Mouse (Mus musculus) midbrain, embryonic 14.5 days (tissue): ENCODE results near the gene Midn. TPM values are rescaled to one million over a fixed set of nuclear protein-coding genes. Genes with fewer than 3 reads are reported as not detected.
A peak's percentile ranks its signal among the peaks of the same experiment; 100 is the strongest.

Experiments
- ATAC-seq: fragments of 200-750 bp; cut with Nextera tagmentation; 2 replicates; pipeline ENCODE4 v1.8.0; 2017; ENCODE audit warnings: moderate number of reproducible peaks, moderate library complexity; ENCODE audit not compliant: low FRiP score, low TSS enrichment
- DNase-seq: peaks from one replicate; pipeline ENCODE4 v3.0.0-alpha.2; 2015
- H3K27ac ChIP-seq: fragments of 300-500 bp; sonication (generic); replicated peaks from 2 replicates; pipeline ENCODE4 v1.5.1; 2014; ENCODE audit warnings: mild to moderate bottlenecking, low read depth, low read length, moderate library complexity
- H3K27me3 ChIP-seq: fragments of 300-500 bp; sonication (generic); 2 replicates; pipeline ENCODE4 v1.6.1; 2014; ENCODE audit warnings: low read length, control low read depth, mixed read lengths; ENCODE audit not compliant: control insufficient read depth, insufficient read depth
- H3K36me3 ChIP-seq: fragments of 300-500 bp; sonication (generic); 2 replicates; pipeline ENCODE4 v1.6.1; 2014; ENCODE audit warnings: low read length, control low read depth; ENCODE audit not compliant: control insufficient read depth, insufficient read depth
- H3K4me1 ChIP-seq: fragments of 300-500 bp; sonication (generic); 2 replicates; pipeline ENCODE4 v1.6.1; 2014; ENCODE audit warnings: mild to moderate bottlenecking, antibody characterized with exemption, low read length, control low read depth; ENCODE audit not compliant: control insufficient read depth, insufficient read depth
- H3K4me2 ChIP-seq: fragments of 300-500 bp; sonication (generic); 2 replicates; pipeline ENCODE4 v1.6.1; 2014; ENCODE audit warnings: mild to moderate bottlenecking, low read length, moderate library complexity
- H3K4me3 ChIP-seq: fragments of 300-500 bp; sonication (generic); replicated peaks from 2 replicates; pipeline ENCODE4 v1.5.1; 2014; ENCODE audit warnings: low read depth, low read length
- H3K9ac ChIP-seq: fragments of 300-500 bp; sonication (generic); replicated peaks from 2 replicates; pipeline ENCODE4 v1.6.1; 2014; ENCODE audit warnings: mild to moderate bottlenecking, low read length, moderate library complexity
- H3K9me3 ChIP-seq: fragments of 300-500 bp; sonication (generic); 2 replicates; pipeline ENCODE4 v1.6.1; 2016; ENCODE audit warnings: low read length, control low read depth, mixed read lengths; ENCODE audit not compliant: control insufficient read depth
- WGBS: fragments of 180-500 bp; shearing (Covaris S2); extraction: QIAGEN DNeasy Blood & Tissue Kit; methylation state at CpG from one replicate; pipeline ENCODE4 v1.1.7; 2014; 5-methylcytosine and 5-hydroxymethylcytosine counted together
- polyA plus RNA-seq: library from polyadenylated mRNA; unstranded; fragments of >200 nt; fragmentation: Nextera tagmentation; extraction: Ambion mirVana; gene quantifications from 2 replicates; pipeline ENCODE4 v1.2.1, GENCODE M21; 2014

Gene Midn
- polyA plus RNA-seq, 1 experiment from 2014 or later, result 62.6 TPM

GRCm38 (mm10) chr10:80144159-80144558, 3.9 kb upstream of the Midn start:
- H3K4me3 ChIP-seq, result no peak overlapping the region
- no peak overlapping the region for H3K4me2 ChIP-seq
- H3K36me3 ChIP-seq, result peaks cover 26% of the 10 kb centered on the region
- H3K4me1 ChIP-seq, result peaks cover 12% of the 10 kb centered on the region
- H3K27ac ChIP-seq, result no peak overlapping the region
- DNase-seq (no peak), ATAC-seq (no peak)
- H3K9ac ChIP-seq, result no peak overlapping the region
- no peaks in the 10 kb centered on the region for H3K27me3 ChIP-seq
- no peaks in the 10 kb centered on the region for H3K9me3 ChIP-seq
- WGBS, result 93% methylated on average over 12 of the region's 12 CpGs

GRCm38 (mm10) chr10:80144864-80145838, 2.9 kb upstream of the Midn start:
- H3K9ac ChIP-seq, result no peak overlapping the region
- H3K4me1 ChIP-seq, result peaks cover 12% of the 10 kb centered on the region
- ATAC-seq (no peak), DNase-seq (peak; percentile 84)
- H3K4me3 ChIP-seq, result no peak overlapping the region
- WGBS, result 72% methylated on average over 20 of the region's 20 CpGs
- peaks cover 26% of the 10 kb centered on the region for H3K36me3 ChIP-seq
- H3K4me2 ChIP-seq, result no peak overlapping the region
- no peak overlapping the region for H3K27ac ChIP-seq
- H3K27me3 ChIP-seq, result no peaks in the 10 kb centered on the region
- H3K9me3 ChIP-seq, result no peaks in the 10 kb centered on the region

- WGBS, result 83% methylated on average over 6 of the region's 6 CpGs
- no peaks in the 10 kb centered on the region for H3K27me3 ChIP-seq
- no peaks in the 10 kb centered on the region for H3K9me3 ChIP-seq
- H3K4me2 ChIP-seq, result no peak overlapping the region
- DNase-seq (no peak), ATAC-seq (no peak)
- H3K4me3 ChIP-seq, result no peak overlapping the region
- no peak overlapping the region for H3K9ac ChIP-seq
- H3K36me3 ChIP-seq, result peaks cover 27% of the 10 kb centered on the region
- H3K4me1 ChIP-seq, result peaks cover 9% of the 10 kb centered on the region
- H3K27ac ChIP-seq, result no peak overlapping the region
Observed at GRCm38 (mm10) chr10:80145896-80146295, 2.2 kb upstream of the Midn start.

GRCm38 (mm10) chr10:80146568-80147011, 1.5 kb upstream of the Midn start:
- no peaks in the 10 kb centered on the region for H3K27me3 ChIP-seq
- H3K36me3 ChIP-seq, result peaks cover 34% of the 10 kb centered on the region
- H3K9ac ChIP-seq, result no peak overlapping the region
- no peak overlapping the region for H3K27ac ChIP-seq
- no peak overlapping the region for H3K4me2 ChIP-seq
- no peaks in the 10 kb centered on the region for H3K9me3 ChIP-seq
- WGBS, result 70% methylated on average over 4 of the region's 4 CpGs
- peaks cover 6% of the 10 kb centered on the region for H3K4me1 ChIP-seq
- ATAC-seq, result no peak
- H3K4me3 ChIP-seq, result no peak overlapping the region
- DNase-seq, result no peak

GRCm38 (mm10) chr10:80147146-80147718, 840 bp upstream of the Midn start:
- peak overlapping the region; percentile 77 for H3K4me2 ChIP-seq
- H3K4me3 ChIP-seq, result peak overlapping the region; percentile 99
- WGBS, result 79% methylated on average over 5 of the region's 5 CpGs
- ATAC-seq (no peak), DNase-seq (no peak)
- H3K4me1 ChIP-seq, result peaks cover 7% of the 10 kb centered on the region
- no peaks in the 10 kb centered on the region for H3K9me3 ChIP-seq
- no peaks in the 10 kb centered on the region for H3K27me3 ChIP-seq
- H3K27ac ChIP-seq, result peak overlapping the region; percentile 100
- H3K36me3 ChIP-seq, result peaks cover 40% of the 10 kb centered on the region
- no peak overlapping the region; the same call in 1 of the 2 replicates for H3K9ac ChIP-seq

GRCm38 (mm10) chr10:80148610-80149290, 678 bp downstream of the Midn start:
- Histone ChIP-seq H3K9ac (peak overlapping the region; percentile 100), H3K4me3 (peak overlapping the region; percentile 99), H3K4me1 (peaks cover 16% of the 10 kb centered on the region), H3K9me3 (no peaks in the 10 kb centered on the region), H3K27ac (peak overlapping the region; percentile 100), H3K36me3 (peaks cover 51% of the 10 kb centered on the region), H3K4me2 (peak overlapping the region; percentile 77), H3K27me3 (no peaks in the 10 kb centered on the region)
- ATAC-seq, result peak; percentile 36
- under 1% methylated on average over 57 of the region's 57 CpGs for WGBS
- DNase-seq, result peak; percentile 97

GRCm38 (mm10) chr10:80149291-80150225, 1.5 kb downstream of the Midn start:
- H3K4me3 ChIP-seq, result peak overlapping the region; percentile 99
- H3K27ac ChIP-seq, result peak overlapping the region; percentile 100
- peaks cover 23% of the 10 kb centered on the region for H3K4me1 ChIP-seq
- H3K27me3 ChIP-seq, result no peaks in the 10 kb centered on the region
- DNase-seq, result peak; percentile 99
- peak; percentile 86 for ATAC-seq
- peak overlapping the region; percentile 98 for H3K4me2 ChIP-seq
- H3K9me3 ChIP-seq, result no peaks in the 10 kb centered on the region
- WGBS, result under 1% methylated on average over 88 of the region's 88 CpGs
- H3K9ac ChIP-seq, result peak overlapping the region; percentile 100
- H3K36me3 ChIP-seq, result peaks cover 51% of the 10 kb centered on the region
